Mouse (Mus musculus) regulatory T cell (primary cell): Measurements from ENCODE around the gene Lrpap1.

ENCODE experiments used
- in situ Hi-C: fragments of 300-600 bp; cut with MboI, MseI; formaldehyde crosslinking; loops from one replicate; pipeline ENCODE4 v1.15.1; 2025; ENCODE audit warnings: high pct_unique_total_duplicates

Lrpap1 gene

GRCm38 (mm10) chr5:35120024-35120423 is 14.5 kb upstream of the Lrpap1 start:
- in situ Hi-C loops: no loop called here

- in situ Hi-C loops: no loop called here
Measured at GRCm38 (mm10) chr5:35118418-35118817, 12.9 kb upstream of the Lrpap1 start.

- in situ Hi-C loops: no loop called here
Measured at GRCm38 (mm10) chr5:35117633-35118032, 12.1 kb upstream of the Lrpap1 start.

GRCm38 (mm10) chr5:35116002-35116401 is 10.4 kb upstream of the Lrpap1 start:
- in situ Hi-C loops: no loop called here

- in situ Hi-C loops: loop anchor here (5.0 kb wide), 1 partner anchor 785 kb away; no protein-coding TSS in a partner anchor
Measured at GRCm38 (mm10) chr5:35112444-35112843, 6.9 kb upstream of the Lrpap1 start.

- in situ Hi-C loops: no loop called here
Measured at GRCm38 (mm10) chr5:35105922-35106298, 344 bp upstream of the Lrpap1 start.

- in situ Hi-C loops: no loop called here
Measured at GRCm38 (mm10) chr5:35104183-35104959, 1.2 kb downstream of the Lrpap1 start.

GRCm38 (mm10) chr5:35103528-35103927 is 2.0 kb downstream of the Lrpap1 start:
- in situ Hi-C loops: no loop called here

GRCm38 (mm10) chr5:35103086-35103485 is 2.5 kb downstream of the Lrpap1 start:
- in situ Hi-C loops: no loop called here

GRCm38 (mm10) chr5:35091636-35092035 is 13.9 kb downstream of the Lrpap1 start:
- in situ Hi-C loops: loop anchor here (10.0 kb wide), 1 partner anchor 793 kb away; no protein-coding TSS in a partner anchor

GRCm38 (mm10) chr5:35089614-35089963 is 16.0 kb downstream of the Lrpap1 start:
- in situ Hi-C loops: no loop called here

- in situ Hi-C loops: no loop called here
Measured at GRCm38 (mm10) chr5:35088785-35089613, 16.6 kb downstream of the Lrpap1 start.

GRCm38 (mm10) chr5:35084913-35085312 is 20.7 kb downstream of the Lrpap1 start:
- in situ Hi-C loops: no loop called here

GRCm38 (mm10) chr5:35079101-35079500 is 26.5 kb downstream of the Lrpap1 start:
- in situ Hi-C loops: no loop called here

- in situ Hi-C loops: no loop called here
Measured at GRCm38 (mm10) chr5:35076369-35076768, 29.2 kb downstream of the Lrpap1 start.

GRCm38 (mm10) chr5:35073992-35074391 is 31.6 kb downstream of the Lrpap1 start:
- in situ Hi-C loops: no loop called here

- in situ Hi-C loops: no loop called here
Measured at GRCm38 (mm10) chr5:35073235-35073634, 32.3 kb downstream of the Lrpap1 start.

- in situ Hi-C loops: no loop called here
Measured at GRCm38 (mm10) chr5:35071855-35072254, 33.7 kb downstream of the Lrpap1 start.

- in situ Hi-C loops: no loop called here
Measured at GRCm38 (mm10) chr5:35070953-35071352, 34.6 kb downstream of the Lrpap1 start.

GRCm38 (mm10) chr5:35070314-35070713 is 35.3 kb downstream of the Lrpap1 start:
- in situ Hi-C loops: no loop called here

GRCm38 (mm10) chr5:35069841-35070240 is 35.7 kb downstream of the Lrpap1 start:
- in situ Hi-C loops: no loop called here

- in situ Hi-C loops: no loop called here
Measured at GRCm38 (mm10) chr5:35060098-35060497, 45.5 kb downstream of the Lrpap1 start.

GRCm38 (mm10) chr5:35058216-35058615 is 47.4 kb downstream of the Lrpap1 start:
- in situ Hi-C loops: no loop called here
